Mouse (Mus musculus) B cell, adult 2 months (primary cell): Measurements from ENCODE around the gene Ryr1.

Experiments
- DNase-seq, 2 experiments: peaks; one replicate each; pipeline ENCODE4 v3.0.0; 2022

The Ryr1 gene

DNA sequence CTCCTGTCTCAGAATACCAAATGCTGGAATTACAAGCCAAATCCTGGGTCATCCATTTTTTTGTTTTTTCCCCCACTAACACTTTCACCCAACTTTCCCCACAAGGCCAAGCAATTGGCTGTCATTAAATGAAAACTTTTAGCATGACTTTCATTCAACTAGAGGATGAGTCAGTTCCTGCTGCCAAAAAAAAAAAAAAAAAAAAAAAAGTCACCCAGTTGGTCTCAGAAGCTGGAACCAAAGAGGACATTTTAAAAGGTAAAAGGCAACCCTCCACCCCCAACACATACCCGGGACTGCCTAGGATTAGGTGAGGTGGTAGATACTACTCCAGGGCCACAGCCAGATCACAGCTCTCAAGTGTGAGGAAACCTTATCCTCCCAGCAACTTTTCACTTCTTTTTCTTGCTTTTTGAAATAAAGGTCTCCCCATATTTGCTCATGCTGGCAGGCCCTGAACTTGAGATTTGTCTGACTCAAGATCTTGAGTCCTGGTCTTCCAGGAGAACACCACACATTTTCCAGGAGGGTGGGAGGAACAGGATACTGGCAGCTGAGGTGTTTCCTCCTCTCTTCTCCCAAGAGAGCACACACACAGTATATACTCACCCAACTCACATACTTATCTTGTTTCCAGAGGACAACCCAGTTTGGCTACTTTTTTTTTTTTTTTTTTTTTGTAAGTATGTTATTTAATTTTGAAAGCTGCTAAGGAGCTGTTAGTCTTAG is 166.8 kb downstream of the Ryr1 start:
- no peak for DNase-seq

DNA sequence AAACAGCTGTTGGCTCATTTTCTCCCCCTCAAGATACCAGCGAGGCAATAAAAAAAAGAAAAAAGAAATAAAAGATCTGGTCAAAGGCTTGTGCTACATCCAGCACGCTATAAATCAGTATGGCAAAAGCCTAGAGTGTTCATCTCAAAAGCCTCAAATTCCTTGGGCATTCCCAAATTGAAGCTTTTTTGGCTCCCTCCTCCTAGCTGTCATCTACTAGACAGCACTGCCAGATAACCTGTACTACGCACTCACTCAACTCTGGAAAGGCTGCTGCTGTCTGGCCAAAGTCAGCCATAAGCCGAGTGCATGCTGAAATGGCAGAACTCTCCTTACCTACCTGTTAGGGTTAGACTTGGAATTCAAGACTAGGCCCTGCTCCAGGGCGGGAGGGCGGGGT is 167.7 kb downstream of the Ryr1 start:
- no peak for DNase-seq

DNA sequence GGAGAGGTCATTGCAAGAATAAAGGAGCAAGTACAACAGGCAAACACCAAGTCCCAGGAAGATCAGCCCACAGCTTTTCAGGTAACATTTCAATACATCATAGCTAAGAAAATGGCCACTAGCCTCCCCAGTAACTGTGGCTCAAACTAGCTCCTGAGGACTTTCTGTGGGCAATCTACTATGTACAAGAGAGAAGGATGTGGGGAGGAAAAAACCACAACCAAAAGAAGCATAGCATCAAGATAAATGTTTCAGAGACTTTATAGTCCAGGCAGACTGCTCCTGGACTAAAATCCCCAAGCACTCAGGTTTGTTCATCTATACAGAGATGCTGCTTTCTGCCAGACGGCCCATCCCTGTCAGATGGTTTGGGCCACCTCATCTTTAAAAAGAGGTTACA is 168.7 kb downstream of the Ryr1 start:
- no peak for DNase-seq

DNA sequence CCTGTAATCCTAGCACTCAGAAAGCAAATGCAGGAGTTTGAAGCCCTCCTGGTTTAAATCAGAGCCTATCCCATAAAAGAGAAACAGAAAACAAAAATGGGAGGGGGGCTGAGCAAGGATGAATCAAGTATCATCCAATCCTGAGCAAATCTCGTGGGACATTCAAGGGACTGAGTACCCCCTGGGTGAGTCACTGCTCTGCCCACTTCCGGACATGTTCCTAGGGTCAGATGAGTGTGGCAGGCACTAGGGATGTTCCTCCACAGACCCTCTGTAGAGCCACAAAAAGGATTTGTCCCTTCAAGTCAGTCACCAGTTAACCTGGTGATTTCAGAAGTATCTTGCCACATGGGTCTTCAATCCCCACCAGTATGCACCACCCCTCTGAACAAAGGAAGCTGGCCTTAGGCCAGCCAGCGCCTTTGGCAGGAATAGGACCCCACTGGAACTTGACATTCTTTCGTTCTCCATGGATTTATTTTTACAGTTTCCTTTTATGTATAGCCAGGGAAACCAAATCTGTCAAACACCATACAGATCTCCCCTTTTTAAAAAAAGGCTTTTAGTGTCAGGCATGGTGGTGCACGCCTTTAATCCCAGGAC is 169.6 kb downstream of the Ryr1 start:
- DNase-seq, result no peak

DNA sequence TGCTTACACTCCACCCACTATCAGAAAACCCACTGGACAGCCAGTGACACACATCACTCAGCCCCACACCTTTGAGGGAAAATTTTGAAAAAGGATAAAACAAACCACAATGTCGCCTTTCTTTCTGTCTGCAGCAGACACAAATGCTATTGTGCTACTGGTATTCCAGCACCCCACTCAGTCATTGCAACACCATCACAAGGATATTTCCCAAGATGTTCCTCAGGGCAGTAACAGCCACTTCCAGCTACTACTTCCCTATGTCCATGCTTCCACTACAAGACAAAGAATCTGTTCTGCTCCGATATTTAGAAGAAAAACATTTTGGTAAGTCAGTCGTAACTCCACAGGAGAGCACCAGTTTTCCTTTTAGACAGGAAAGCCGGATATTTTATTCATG is 170.2 kb downstream of the Ryr1 start:
- DNase-seq, result no peak

DNA sequence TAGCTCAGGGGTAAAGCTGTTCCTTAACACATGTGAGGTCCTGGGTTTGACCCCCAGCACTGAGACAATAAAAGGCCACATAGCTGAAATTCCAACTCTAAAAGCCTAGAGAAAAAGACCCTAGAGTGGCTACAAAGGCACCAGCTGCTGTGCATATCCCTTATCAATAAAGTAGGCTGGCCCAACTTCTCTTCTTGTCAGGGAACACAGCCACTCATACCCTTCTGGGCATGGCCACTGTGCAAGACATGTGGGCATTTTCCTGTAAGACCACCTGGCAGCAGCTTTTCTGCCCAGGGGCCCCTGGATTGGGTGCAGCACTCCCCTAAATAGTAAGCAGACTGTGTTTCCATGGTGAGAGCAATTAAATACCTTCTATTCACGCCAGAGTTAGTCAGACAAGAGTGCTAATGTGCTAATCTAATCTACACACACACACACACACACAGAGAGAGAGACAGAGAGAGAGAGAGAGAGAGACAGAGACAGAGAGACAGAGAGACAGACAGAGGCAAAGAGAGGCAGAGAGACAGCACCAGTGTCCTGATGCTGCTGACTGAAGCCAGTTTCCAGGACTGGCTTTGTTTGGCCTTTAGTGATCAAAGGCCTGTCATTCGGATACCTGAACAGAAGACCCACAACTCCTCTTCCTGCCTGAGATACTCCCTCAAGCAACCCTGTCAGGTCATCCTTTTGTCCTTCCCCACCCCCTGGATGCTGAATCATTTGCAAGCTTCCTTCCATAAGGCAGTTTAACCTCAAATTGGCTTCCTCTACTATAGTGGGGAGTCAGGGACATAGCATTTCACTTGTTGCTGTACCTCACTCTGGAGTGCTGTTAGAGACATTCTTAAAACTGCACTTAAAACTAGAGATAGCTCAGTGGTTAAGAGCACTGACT is 171.3 kb downstream of the Ryr1 start:
- DNase-seq, result no peak
